Mouse (Mus musculus) v-Abl transformed pro-B cells (cell line): ENCODE measurements at regions not wholly inside any gene's neighbourhood (a gene's known extent, or its start where the extent isn't known, plus 50 kb on each side); places are given as distances from the start of the nearest gene placed in this dataset.

ENCODE experiments used
- in situ Hi-C, 2 experiments: fragments of 400-800 bp; cut with MboI; formaldehyde crosslinking; loops; one replicate each; pipeline ENCODE4 v1.15.1; 2025; ENCODE audit not compliant: unreplicated experiment in 2 of 2

GRCm38 (mm10) chr11:45622701-45623100 lies 229.2 kb upstream of the Clint1 start:
- in situ Hi-C loops, result loop anchor here in 1 of 2 experiments (5.0 kb wide), 1 partner anchor 75 kb away; no protein-coding TSS in a partner anchor

- in situ Hi-C loops, result loop anchor here in 1 of 2 experiments (5.0 kb wide), 1 partner anchor 77 kb away; no protein-coding TSS in a partner anchor
Observed at GRCm38 (mm10) chr11:45624233-45624632, 227.6 kb upstream of the Clint1 start.

GRCm38 (mm10) chr11:45629250-45629649 lies 222.6 kb upstream of the Clint1 start:
- in situ Hi-C loops, result loop anchor here in 1 of 2 experiments (25.0 kb wide), 1 partner anchor 617 kb away; no protein-coding TSS in a partner anchor

- in situ Hi-C loops, result loop anchor here in 1 of 2 experiments (10.0 to 25.0 kb wide), 2 partner anchors 622 to 1030 kb away; no protein-coding TSS in a partner anchor
Observed at GRCm38 (mm10) chr11:45634535-45635235, 217.2 kb upstream of the Clint1 start.

DNA sequence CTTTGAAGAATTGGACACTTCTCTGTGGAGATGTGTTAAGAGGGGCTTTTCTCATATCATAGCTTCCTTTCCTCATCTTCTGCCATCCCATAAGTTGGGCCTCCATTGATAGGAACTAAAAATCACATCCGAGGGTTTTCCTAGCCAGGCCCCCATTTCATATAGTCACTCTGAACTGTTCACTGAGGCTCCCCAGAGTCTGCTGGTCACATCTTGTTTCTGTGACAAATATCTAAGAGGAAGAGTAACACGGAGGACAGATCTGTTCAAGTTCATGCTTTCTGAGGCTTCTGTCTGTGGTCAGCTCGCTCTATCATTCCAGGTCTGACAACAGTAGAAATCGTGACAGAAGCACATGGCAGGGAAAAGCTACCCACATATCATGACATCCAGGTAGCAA lies 216.0 kb upstream of the Clint1 start:
- in situ Hi-C loops, result loop anchor here in 1 of 2 experiments (10.0 to 25.0 kb wide), 2 partner anchors 624 to 1031 kb away; no protein-coding TSS in a partner anchor

GRCm38 (mm10) chr11:45639236-45639635 lies 212.6 kb upstream of the Clint1 start:
- in situ Hi-C loops, result loop anchor here in 1 of 2 experiments (10.0 to 25.0 kb wide), 2 partner anchors 627 to 1034 kb away; no protein-coding TSS in a partner anchor

GRCm38 (mm10) chr11:45642142-45642756 lies 209.6 kb upstream of the Clint1 start:
- in situ Hi-C loops, result loop anchor here (10.0 to 25.0 kb wide), 4 partner anchors 243 to 1037 kb away; no protein-coding TSS in a partner anchor

DNA sequence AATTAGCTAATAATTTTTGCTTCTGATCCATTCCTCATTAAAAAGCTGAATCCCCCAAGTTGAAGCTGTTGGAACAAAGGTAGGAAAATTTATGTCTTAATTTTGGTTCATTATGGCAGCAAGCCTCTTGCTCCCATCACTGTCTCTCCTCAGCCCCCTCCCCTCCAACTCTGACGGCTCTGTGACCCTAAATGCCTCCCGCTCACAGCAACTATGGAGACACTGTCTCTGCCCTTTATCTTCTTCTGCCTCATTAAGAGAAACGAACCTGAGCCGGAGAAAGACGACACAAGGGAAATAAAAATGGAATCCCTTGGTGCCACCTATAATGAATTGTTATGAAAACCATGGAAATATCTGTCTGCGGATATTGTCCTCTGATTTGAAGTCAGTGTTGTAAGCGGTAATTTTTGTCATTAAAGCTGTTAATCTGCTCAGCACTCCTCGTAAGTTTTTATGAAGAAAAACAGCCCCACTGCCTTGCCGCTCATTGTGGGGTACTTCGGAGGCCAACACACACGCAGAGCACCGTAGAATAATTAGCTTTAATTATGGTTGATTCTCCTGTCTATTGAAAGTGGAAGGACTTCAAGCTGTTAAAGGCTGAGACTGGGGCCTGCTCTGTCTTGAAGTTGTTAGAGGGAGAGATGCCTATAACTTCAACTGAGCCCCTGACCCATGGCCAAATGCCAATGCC lies 208.1 kb upstream of the Clint1 start:
- in situ Hi-C loops, result loop anchor here (10.0 to 25.0 kb wide), 4 partner anchors 241 to 1039 kb away; no protein-coding TSS in a partner anchor

- in situ Hi-C loops, result loop anchor here (10.0 to 25.0 kb wide), 4 partner anchors 239 to 1041 kb away; no protein-coding TSS in a partner anchor
Observed at GRCm38 (mm10) chr11:45645815-45646214, 206.0 kb upstream of the Clint1 start.

DNA sequence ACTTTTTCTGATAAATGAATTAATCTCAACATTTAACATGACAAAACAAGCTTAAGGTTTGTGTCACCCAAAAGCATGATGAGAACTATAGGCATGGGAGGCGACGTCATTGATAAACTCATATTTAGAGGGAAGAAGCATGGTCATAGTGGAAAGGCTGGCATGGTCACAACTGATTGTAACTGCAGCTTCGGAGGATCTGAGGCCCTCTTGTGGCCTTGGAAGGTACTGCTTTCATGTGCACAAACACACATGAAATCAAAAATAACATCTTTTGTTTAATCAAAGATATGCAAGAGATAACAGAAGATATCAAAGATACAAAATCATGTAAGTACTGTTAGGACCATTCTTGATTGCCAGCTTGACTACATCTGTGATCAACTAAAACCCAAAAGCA lies 204.0 kb upstream of the Clint1 start:
- in situ Hi-C loops, result loop anchor here (10.0 to 25.0 kb wide), 4 partner anchors 237 to 1043 kb away; no protein-coding TSS in a partner anchor

DNA sequence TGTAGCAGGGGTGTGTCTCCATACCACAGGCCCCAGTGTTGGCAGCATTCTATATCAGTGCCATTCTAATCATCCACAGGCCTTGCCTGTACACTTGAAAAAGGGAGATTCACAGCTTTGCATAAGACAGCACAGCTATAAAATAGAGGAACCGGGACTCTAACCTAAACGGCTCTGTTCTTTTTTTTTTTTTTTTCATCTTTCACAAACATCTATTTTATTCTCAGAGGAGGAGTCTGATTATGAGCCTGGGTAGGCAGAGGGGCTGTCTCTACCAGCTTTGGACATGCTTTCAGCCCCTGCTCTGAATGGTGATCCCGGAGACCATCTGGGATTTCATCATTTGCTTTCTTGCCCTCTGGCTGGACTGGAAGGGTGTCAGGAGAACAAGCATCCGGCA lies 195.6 kb upstream of the Clint1 start:
- in situ Hi-C loops, result no loop called here

GRCm38 (mm10) chr11:45670156-45670830 lies 181.6 kb upstream of the Clint1 start:
- in situ Hi-C loops, result loop anchor here in 1 of 2 experiments (10.0 kb wide), 1 partner anchor 1065 kb away; no protein-coding TSS in a partner anchor

GRCm38 (mm10) chr11:45678666-45679292 lies 173.1 kb upstream of the Clint1 start:
- in situ Hi-C loops, result loop anchor here in 1 of 2 experiments (10.0 kb wide), 1 partner anchor 1074 kb away; no protein-coding TSS in a partner anchor

DNA sequence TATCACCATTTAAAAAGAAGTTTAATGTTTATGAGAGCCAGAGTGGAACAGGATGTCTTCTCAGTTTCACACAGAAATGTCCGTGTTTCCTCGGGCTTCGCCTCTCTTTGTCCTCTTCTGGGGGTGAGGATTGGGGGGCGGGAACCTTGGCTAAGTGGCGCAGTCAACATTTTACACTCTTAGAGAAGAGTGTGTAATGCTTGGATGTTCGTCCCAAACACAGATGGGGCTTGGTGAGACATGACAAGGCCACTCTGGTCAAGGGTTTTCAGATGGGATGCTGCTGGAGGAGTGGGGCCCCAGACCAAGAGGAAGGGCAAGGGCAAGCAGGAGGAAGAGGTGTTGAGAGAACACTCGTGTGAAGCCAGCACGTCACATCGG lies 172.6 kb upstream of the Clint1 start:
- in situ Hi-C loops, result loop anchor here in 1 of 2 experiments (10.0 kb wide), 1 partner anchor 1074 kb away; no protein-coding TSS in a partner anchor

DNA sequence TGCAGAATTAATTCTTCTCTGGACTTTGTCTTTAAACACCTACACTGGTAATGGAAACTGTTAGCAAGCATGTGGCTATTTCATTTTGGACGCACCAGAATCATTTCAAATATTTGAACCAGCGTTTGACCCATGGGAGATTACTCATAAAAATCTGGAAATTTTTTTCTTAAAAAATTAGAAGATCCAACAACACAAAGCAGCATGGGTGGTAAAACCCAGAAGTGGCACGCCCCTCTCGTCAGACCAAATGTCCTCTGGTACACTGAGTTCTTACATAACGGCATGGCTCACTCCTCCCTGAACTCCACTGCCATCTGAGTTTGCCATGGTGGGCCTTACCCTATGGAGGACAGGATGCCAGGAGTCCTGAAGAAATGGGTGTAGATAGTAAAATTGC lies 166.3 kb upstream of the Clint1 start:
- in situ Hi-C loops, result loop anchor here in 1 of 2 experiments (10.0 kb wide), 1 partner anchor 199 kb away; no protein-coding TSS in a partner anchor

GRCm38 (mm10) chr11:45693206-45693605 lies 158.6 kb upstream of the Clint1 start:
- in situ Hi-C loops, result no loop called here

GRCm38 (mm10) chr11:45701506-45701905 lies 150.3 kb upstream of the Clint1 start:
- in situ Hi-C loops, result no loop called here

DNA sequence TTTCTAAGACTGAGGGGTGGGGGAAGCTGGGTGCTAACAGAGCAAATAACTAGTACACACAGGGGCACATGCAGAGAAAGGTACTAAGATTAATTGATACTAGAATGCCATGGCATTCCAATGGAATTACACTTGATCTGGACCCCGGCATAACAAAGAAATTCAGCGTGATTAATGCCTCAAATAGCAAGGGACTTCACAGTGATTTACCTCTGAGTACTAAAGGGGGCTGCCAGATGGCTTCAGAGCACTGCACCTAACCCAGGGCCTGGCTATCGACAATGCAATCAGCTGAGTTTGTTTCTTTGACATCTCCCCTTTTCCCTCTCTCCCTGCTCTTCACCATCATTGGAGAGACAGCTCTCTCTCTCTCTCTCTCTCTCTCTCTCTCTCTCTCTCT lies 148.9 kb upstream of the Clint1 start:
- in situ Hi-C loops, result no loop called here

DNA sequence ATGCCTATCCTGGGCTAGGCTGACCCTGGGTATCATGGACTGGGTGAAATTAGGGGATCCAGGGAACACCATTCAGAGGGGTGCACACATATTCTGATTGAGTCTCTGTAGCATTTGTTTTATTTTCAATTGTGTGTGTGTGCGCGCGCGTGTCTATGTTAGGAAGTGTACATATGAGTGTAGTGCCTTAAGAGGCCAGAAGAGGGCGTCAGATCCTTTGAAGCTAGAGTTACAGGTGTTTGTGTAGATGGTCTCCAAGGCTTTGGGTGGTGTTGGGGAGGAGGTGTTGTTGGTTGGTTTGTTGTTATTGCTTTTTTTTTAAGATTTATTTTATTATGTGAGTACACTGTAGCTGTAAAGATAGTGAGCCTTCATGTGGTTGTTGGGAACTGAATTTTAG lies 147.4 kb upstream of the Clint1 start:
- in situ Hi-C loops, result no loop called here
